Mouse (Mus musculus): ENCODE results near the gene Axin2. TPM values are rescaled to one million over a fixed set of nuclear protein-coding genes. Genes with fewer than 3 reads are reported as not detected.

Axin2 gene
- total and polyA plus RNA-seq, 3 experiments = 14.2 to 29.9 (median 16.6) TPM

- no peak for DNase-seq (ENCODE audit: extremely low read depth)
Observed at GRCm38 (mm10) chr11:108955943-108956342, 35.8 kb downstream of the Axin2 start.

DNA sequence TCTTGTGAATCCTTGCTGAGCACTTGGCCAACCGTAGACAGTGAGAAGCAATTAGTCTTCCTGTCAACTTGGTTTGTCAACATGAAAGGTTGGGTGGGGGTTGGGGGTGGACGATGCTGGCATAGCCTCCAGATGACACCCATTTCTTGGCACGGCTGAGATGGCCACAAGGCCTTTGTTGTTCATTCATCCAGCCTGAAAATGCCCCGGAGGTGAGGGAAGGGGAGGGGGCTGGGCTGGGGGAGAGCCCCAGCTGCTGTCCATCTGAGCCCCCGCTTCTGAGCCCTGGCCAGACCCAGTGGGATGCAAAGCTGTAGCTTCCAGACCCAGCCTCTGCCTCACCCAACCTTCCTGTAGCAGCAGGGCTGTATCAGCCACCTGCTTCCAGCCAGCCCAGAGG is 38.2 kb downstream of the Axin2 start:
- Histone ChIP-seq H3K9ac (ENCODE audit: insufficient read depth, low read depth) (no peak overlapping the region), H3K27ac (ENCODE audit: insufficient read depth, low read depth) (no peak overlapping the region), H3K79me2 (replicated peaks; ENCODE audit: control insufficient read depth, extremely low read depth, insufficient read depth, poor library complexity, severe bottlenecking) (no peaks in the 10 kb centered on the region), H3K36me3 (replicated peaks in 1 of 2; ENCODE audit: control insufficient read depth in 1 of 2, insufficient read depth in 1 of 2, low read length in 1 of 2) (no peaks in the 10 kb centered on the region), H3K9me3 (replicated peaks; ENCODE audit: low read length) (no peaks in the 10 kb centered on the region), H3K4me1 (ENCODE audit: control insufficient read depth in 1 of 2, insufficient read depth in 2 of 2) (peaks cover 0 to 9% of the 10 kb centered on the region in 2 experiments; a peak in 3 of 4 replicates), H3K4me3 (replicated peaks in 1 of 3; ENCODE audit: low read depth in 2 of 3, low read length in 2 of 3, poor library complexity in 1 of 3) (no peak overlapping the region), H3K27me3 (replicated peaks) (no peaks in the 10 kb centered on the region), H3K4me2 (ENCODE audit: insufficient read depth, low read depth, poor library complexity, severe bottlenecking) (no peak overlapping the region)
- no peak for DNase-seq (ENCODE audit: extremely low read depth)
- dilution Hi-C loops (cut with MboI; ENCODE audit: extremely low pct_ligation_motif_present, extremely low pct_unique_long_range_greater_than_20kb, low sequenced_read_pairs) = no loop called here
- TF ChIP-seq PAX5 (IDR thresholded peaks at IDR 0.05; ENCODE audit: low read length) = no peak
- TF ChIP-seq NELFE (IDR thresholded peaks at IDR 0.05; ENCODE audit: low read depth, low read length) = no peak
- no peak for TF ChIP-seq RAD21 (IDR thresholded peaks at IDR 0.05; ENCODE audit: low read depth, low read length)
- TF ChIP-seq ZC3H11A (IDR thresholded peaks at IDR 0.05; ENCODE audit: low read depth, low read length) = no peak
- no peak for TF ChIP-seq TCF12 (IDR thresholded peaks at IDR 0.05; ENCODE audit: low read depth, low read length)
- no peak for TF ChIP-seq BHLHE40 (IDR thresholded peaks at IDR 0.05; ENCODE audit: low read depth, low read length)
- TF ChIP-seq ZKSCAN1 (IDR thresholded peaks at IDR 0.05; ENCODE audit: borderline replicate concordance, low read depth, low read length) = no peak
- no peak for TF ChIP-seq IRF4 (IDR thresholded peaks at IDR 0.05; ENCODE audit: low read depth, low read length)
- no peak for TF ChIP-seq MAZ (IDR thresholded peaks at IDR 0.05; ENCODE audit: low read depth, low read length)
- no peak for TF ChIP-seq MAFK (IDR thresholded peaks at IDR 0.05; ENCODE audit: insufficient replicate concordance, low read length)
- TF ChIP-seq POLR2AphosphoS2 (IDR thresholded peaks at IDR 0.05; ENCODE audit: low read depth, low read length) = no peak
- TF ChIP-seq SMC3 (IDR thresholded peaks at IDR 0.05; ENCODE audit: low read depth, low read length) = no peak
- TF ChIP-seq EP300 (IDR thresholded peaks at IDR 0.05; ENCODE audit: low read length) = no peak
- no peak for TF ChIP-seq TBP (conservative IDR thresholded peaks at IDR 0.05; ENCODE audit: low read depth, low read length)
- in situ Hi-C loops (cut with MboI; ENCODE audit: low pct_ligation_motif_present, low pct_unique_long_range_greater_than_20kb, low sequenced_read_pairs) = no loop called here

More at GRCm38 (mm10) chr11:108955943-108956342, 35.8 kb downstream of the Axin2 start:
- Histone ChIP-seq H3K4me3 (replicated peaks in 1 of 3; ENCODE audit: low read depth in 2 of 3, low read length in 2 of 3, poor library complexity in 1 of 3) (no peak overlapping the region), H3K36me3 (replicated peaks in 1 of 2; ENCODE audit: control insufficient read depth in 1 of 2, insufficient read depth in 1 of 2, low read length in 1 of 2) (peaks cover 0 to 12% of the 10 kb centered on the region in 2 experiments), H3K27me3 (replicated peaks) (no peaks in the 10 kb centered on the region), H3K4me1 (ENCODE audit: control insufficient read depth in 1 of 2, insufficient read depth in 2 of 2) (peaks cover 14 to 27% of the 10 kb centered on the region in 2 experiments), H3K9ac (ENCODE audit: insufficient read depth, low read depth) (no peak overlapping the region), H3K4me2 (ENCODE audit: insufficient read depth, low read depth, poor library complexity, severe bottlenecking) (no peak overlapping the region), H3K79me2 (replicated peaks; ENCODE audit: control insufficient read depth, extremely low read depth, insufficient read depth, poor library complexity, severe bottlenecking) (no peaks in the 10 kb centered on the region), H3K9me3 (replicated peaks; ENCODE audit: low read length) (no peaks in the 10 kb centered on the region), H3K27ac (ENCODE audit: insufficient read depth, low read depth) (no peak overlapping the region)
- in situ Hi-C loops (cut with MboI; ENCODE audit: low pct_ligation_motif_present, low pct_unique_long_range_greater_than_20kb, low sequenced_read_pairs) (no loop called here), dilution Hi-C loops (cut with MboI; ENCODE audit: extremely low pct_ligation_motif_present, extremely low pct_unique_long_range_greater_than_20kb, low sequenced_read_pairs) (no loop called here)
- TF ChIP-seq GABPA (IDR thresholded peaks at IDR 0.05; ENCODE audit: insufficient replicate concordance, low read depth, low read length) (no peak), ZMIZ1 (IDR thresholded peaks at IDR 0.05; ENCODE audit: low read depth, low read length) (no peak), IRF4 (IDR thresholded peaks at IDR 0.05; ENCODE audit: low read depth, low read length) (no peak), UBTF (IDR thresholded peaks at IDR 0.05; ENCODE audit: low read depth, low read length) (no peak), POLR2AphosphoS2 (IDR thresholded peaks at IDR 0.05; ENCODE audit: low read depth, low read length) (no peak), ZC3H11A (IDR thresholded peaks at IDR 0.05; ENCODE audit: low read depth, low read length) (no peak), MEF2A (IDR thresholded peaks at IDR 0.05; ENCODE audit: borderline replicate concordance, low read depth, low read length) (no peak), ETS1 (conservative IDR thresholded peaks at IDR 0.05; ENCODE audit: low read depth, low read length) (no peak), HCFC1 (IDR thresholded peaks at IDR 0.05; ENCODE audit: low read depth, low read length) (no peak), BHLHE40 (IDR thresholded peaks at IDR 0.05; ENCODE audit: low read depth, low read length) (no peak), SIN3A (IDR thresholded peaks at IDR 0.05; ENCODE audit: low read length) (no peak), ELF1 (IDR thresholded peaks at IDR 0.05; ENCODE audit: low read depth, low read length) (no peak), CTCF (conservative IDR thresholded peaks at IDR 0.05 in 1 of 2, IDR thresholded peaks at IDR 0.05 in 1 of 2; ENCODE audit: low read depth in 2 of 2, low read length in 2 of 2) (no peak), EP300 (IDR thresholded peaks at IDR 0.05; ENCODE audit: low read length) (no peak), TCF12 (IDR thresholded peaks at IDR 0.05; ENCODE audit: low read depth, low read length) (no peak), POLR2A (IDR thresholded peaks at IDR 0.05; ENCODE audit: low read depth, low read length) (no peak), MAX (IDR thresholded peaks at IDR 0.05; ENCODE audit: low read length) (no peak)
